Mouse (Mus musculus): Measurements from ENCODE around the gene Ppm1a. TPM values are rescaled to one million over a fixed set of nuclear protein-coding genes. Genes with fewer than 3 reads are reported as not detected.

Ppm1a gene
- 53.0 and 57.8 TPM in 2 replicates for polyA plus RNA-seq (2016; fragmentation: Nextera tagmentation; extraction: Ambion mirVana)

GRCm38 (mm10) chr12:72757086-72757485, at the start of gene Ppm1a:
Gene Ppm1a, plus strand, starts transcription at chr12:72757455.
- Histone ChIP-seq H3K27me3 (replicated peaks; ENCODE audit: low read depth, poor library complexity, severe bottlenecking) (no peaks in the 10 kb centered on the region), H3K9me3 (no peaks in the 10 kb centered on the region), H3K4me1 (peaks cover 39% of the 10 kb centered on the region), H3K4me3 (peak within 1 kb of the TSS; percentile 34; the same call in 1 of the 2 replicates), H3K27ac (replicated peaks) (peak within 1 kb of the TSS; percentile 83), H3K36me3 (replicated peaks) (no peaks in the 10 kb centered on the region)
- DNase-seq (ENCODE audit: low spot score) = peak; percentile 84
- 7% methylated on average over 4 of the region's 4 CpGs for WGBS

- 94% methylated on average over 3 of the region's 3 CpGs for WGBS
- no peaks in the 10 kb centered on the region for H3K4me1 ChIP-seq
- no peaks in the 10 kb centered on the region for H3K36me3 ChIP-seq (replicated peaks)
- DNase-seq (ENCODE audit: low spot score) = no peak
- no peak overlapping the region for H3K27ac ChIP-seq (replicated peaks)
- no peaks in the 10 kb centered on the region for H3K9me3 ChIP-seq
- no peaks in the 10 kb centered on the region for H3K27me3 ChIP-seq (replicated peaks; ENCODE audit: low read depth, poor library complexity, severe bottlenecking)
- H3K4me3 ChIP-seq = no peak overlapping the region
These were observed 47.3 kb upstream of the Ppm1a start for GRCm38 (mm10) chr12:72709981-72710380.

- Histone ChIP-seq H3K4me1 (peaks cover 4% of the 10 kb centered on the region; the same call in 1 of the 2 replicates), H3K9me3 (no peaks in the 10 kb centered on the region), H3K36me3 (replicated peaks) (no peaks in the 10 kb centered on the region), H3K27me3 (replicated peaks; ENCODE audit: low read depth, poor library complexity, severe bottlenecking) (no peaks in the 10 kb centered on the region), H3K4me3 (no peak overlapping the region), H3K27ac (replicated peaks) (no peak overlapping the region)
- DNase-seq (ENCODE audit: low spot score) = no peak
- WGBS = 88% methylated on average over 2 of the region's 2 CpGs
These were observed 42.4 kb upstream of the Ppm1a start for GRCm38 (mm10) chr12:72714896-72715295.

GRCm38 (mm10) chr12:72715846-72716245, 41.4 kb upstream of the Ppm1a start:
- Histone ChIP-seq H3K27ac (replicated peaks) (no peak overlapping the region), H3K4me3 (no peak overlapping the region), H3K27me3 (replicated peaks; ENCODE audit: low read depth, poor library complexity, severe bottlenecking) (no peaks in the 10 kb centered on the region), H3K9me3 (no peaks in the 10 kb centered on the region), H3K36me3 (replicated peaks) (no peaks in the 10 kb centered on the region), H3K4me1 (peaks cover 4% of the 10 kb centered on the region; the same call in 1 of the 2 replicates)
- no peak for DNase-seq (ENCODE audit: low spot score)
- 94% methylated on average over 9 of the region's 9 CpGs for WGBS

GRCm38 (mm10) chr12:72719046-72719445, 38.2 kb upstream of the Ppm1a start:
- no peak overlapping the region for H3K4me3 ChIP-seq
- no peaks in the 10 kb centered on the region for H3K27me3 ChIP-seq (replicated peaks; ENCODE audit: low read depth, poor library complexity, severe bottlenecking)
- no peak overlapping the region; the same call in 1 of the 2 replicates for H3K27ac ChIP-seq (replicated peaks)
- H3K9me3 ChIP-seq = no peaks in the 10 kb centered on the region
- no peaks in the 10 kb centered on the region for H3K36me3 ChIP-seq (replicated peaks)
- H3K4me1 ChIP-seq = peaks cover 4% of the 10 kb centered on the region; the same call in 1 of the 2 replicates
- no peak for DNase-seq (ENCODE audit: low spot score)
- WGBS = 76% methylated on average over 2 of the region's 2 CpGs

GRCm38 (mm10) chr12:72719452-72720087, 37.7 kb upstream of the Ppm1a start:
- 83% methylated on average over 11 of the region's 11 CpGs for WGBS

GRCm38 (mm10) chr12:72721710-72722109, 35.5 kb upstream of the Ppm1a start:
- Histone ChIP-seq H3K27me3 (replicated peaks; ENCODE audit: low read depth, poor library complexity, severe bottlenecking) (no peaks in the 10 kb centered on the region), H3K36me3 (replicated peaks) (no peaks in the 10 kb centered on the region), H3K4me1 (peaks cover 4% of the 10 kb centered on the region; the same call in 1 of the 2 replicates), H3K9me3 (no peaks in the 10 kb centered on the region), H3K4me3 (no peak overlapping the region), H3K27ac (replicated peaks) (no peak overlapping the region)
- no peak for DNase-seq (ENCODE audit: low spot score)
- 85% methylated on average over 5 of the region's 5 CpGs for WGBS

More at GRCm38 (mm10) chr12:72719452-72720087, 37.7 kb upstream of the Ppm1a start:
- H3K36me3 ChIP-seq (replicated peaks) = no peaks in the 10 kb centered on the region
- DNase-seq (ENCODE audit: low spot score) = no peak
- no peak overlapping the region for H3K4me3 ChIP-seq
- H3K27me3 ChIP-seq (replicated peaks; ENCODE audit: low read depth, poor library complexity, severe bottlenecking) = no peaks in the 10 kb centered on the region
- H3K27ac ChIP-seq (replicated peaks) = no peak overlapping the region; the same call in 1 of the 2 replicates
- H3K9me3 ChIP-seq = no peaks in the 10 kb centered on the region
- H3K4me1 ChIP-seq = peaks cover 4% of the 10 kb centered on the region; the same call in 1 of the 2 replicates

GRCm38 (mm10) chr12:72723965-72724364, 33.3 kb upstream of the Ppm1a start:
- no peak overlapping the region for H3K4me3 ChIP-seq
- WGBS = 60% methylated on average over 3 of the region's 3 CpGs

GRCm38 (mm10) chr12:72727021-72727420, 30.2 kb upstream of the Ppm1a start:
- H3K27ac ChIP-seq (replicated peaks) = no peak overlapping the region
- H3K36me3 ChIP-seq (replicated peaks) = no peaks in the 10 kb centered on the region
- 89% methylated on average over 8 of the region's 8 CpGs for WGBS
- no peak overlapping the region for H3K4me3 ChIP-seq
- no peaks in the 10 kb centered on the region for H3K9me3 ChIP-seq
- DNase-seq (ENCODE audit: low spot score) = no peak
- H3K4me1 ChIP-seq = no peaks in the 10 kb centered on the region
- no peaks in the 10 kb centered on the region for H3K27me3 ChIP-seq (replicated peaks; ENCODE audit: low read depth, poor library complexity, severe bottlenecking)

More at GRCm38 (mm10) chr12:72723965-72724364, 33.3 kb upstream of the Ppm1a start:
- H3K27ac ChIP-seq (replicated peaks) = no peak overlapping the region
- no peaks in the 10 kb centered on the region for H3K9me3 ChIP-seq
- H3K27me3 ChIP-seq (replicated peaks; ENCODE audit: low read depth, poor library complexity, severe bottlenecking) = no peaks in the 10 kb centered on the region
- H3K36me3 ChIP-seq (replicated peaks) = no peaks in the 10 kb centered on the region
- no peak for DNase-seq (ENCODE audit: low spot score)
- no peaks in the 10 kb centered on the region for H3K4me1 ChIP-seq

- H3K4me1 ChIP-seq = no peaks in the 10 kb centered on the region
- no peak for DNase-seq (ENCODE audit: low spot score)
- no peaks in the 10 kb centered on the region for H3K9me3 ChIP-seq
- no peak overlapping the region for H3K27ac ChIP-seq (replicated peaks)
- no peaks in the 10 kb centered on the region for H3K27me3 ChIP-seq (replicated peaks; ENCODE audit: low read depth, poor library complexity, severe bottlenecking)
- no peak overlapping the region for H3K4me3 ChIP-seq
- WGBS = 81% methylated on average over 5 of the region's 5 CpGs
- H3K36me3 ChIP-seq (replicated peaks) = no peaks in the 10 kb centered on the region
These were observed 29.6 kb upstream of the Ppm1a start for GRCm38 (mm10) chr12:72727611-72728010.

- H3K27ac ChIP-seq (replicated peaks) = no peak overlapping the region
- no peak for DNase-seq (ENCODE audit: low spot score)
- 49% methylated on average over 2 of the region's 2 CpGs for WGBS
- H3K4me1 ChIP-seq = no peaks in the 10 kb centered on the region
- H3K9me3 ChIP-seq = no peaks in the 10 kb centered on the region
- no peaks in the 10 kb centered on the region for H3K36me3 ChIP-seq (replicated peaks)
- H3K4me3 ChIP-seq = no peak overlapping the region
- no peaks in the 10 kb centered on the region for H3K27me3 ChIP-seq (replicated peaks; ENCODE audit: low read depth, poor library complexity, severe bottlenecking)
These were observed 23.1 kb upstream of the Ppm1a start for GRCm38 (mm10) chr12:72734112-72734511.

GRCm38 (mm10) chr12:72741176-72741575, 16.1 kb upstream of the Ppm1a start:
- WGBS = 72% methylated on average over 6 of the region's 6 CpGs
- Histone ChIP-seq H3K36me3 (replicated peaks) (no peaks in the 10 kb centered on the region), H3K27ac (replicated peaks) (no peak overlapping the region), H3K27me3 (replicated peaks; ENCODE audit: low read depth, poor library complexity, severe bottlenecking) (no peaks in the 10 kb centered on the region), H3K4me3 (no peak overlapping the region), H3K4me1 (0 out of 2 replicates have a peak, but pooled peaks cover 3% of the 10 kb centered on the region), H3K9me3 (no peaks in the 10 kb centered on the region)
- DNase-seq (ENCODE audit: low spot score) = no peak

GRCm38 (mm10) chr12:72744803-72745360, 12.4 kb upstream of the Ppm1a start:
- 0 out of 2 replicates have a peak, but pooled peaks cover 3% of the 10 kb centered on the region for H3K4me1 ChIP-seq
- H3K27ac ChIP-seq (replicated peaks) = no peak overlapping the region
- no peaks in the 10 kb centered on the region for H3K27me3 ChIP-seq (replicated peaks; ENCODE audit: low read depth, poor library complexity, severe bottlenecking)
- H3K9me3 ChIP-seq = no peaks in the 10 kb centered on the region
- no peaks in the 10 kb centered on the region for H3K36me3 ChIP-seq (replicated peaks)
- WGBS = 54% methylated on average over 9 of the region's 9 CpGs
- H3K4me3 ChIP-seq = no peak overlapping the region
- no peak for DNase-seq (ENCODE audit: low spot score)

Data from embryonic facial prominence, embryonic 10.5 days (tissue).